Mouse (Mus musculus) layer of hippocampus, postnatal 10 days (tissue): Measurements from ENCODE around the gene Cdx2. TPM values are rescaled to one million over a fixed set of nuclear protein-coding genes. Genes with fewer than 3 reads are reported as not detected.

Source experiments
- DNase-seq, 2 experiments: peaks; one replicate each; pipeline ENCODE4 v3.0.0; 2021; ENCODE audit warnings: low spot score in 2 of 2
- total RNA-seq, 2 experiments: library from RNA; stranded (reverse); gene quantifications; 2 replicates each; pipeline ENCODE4 v1.2.3; 2021

The Cdx2 gene
- total RNA-seq, 2 experiments from 2014 or later, result not detected

GRCm38 (mm10) chr5:147293127-147293910 lies 13.8 kb downstream of the Cdx2 start:
- peak; percentile 58 to 68 for DNase-seq

DNA sequence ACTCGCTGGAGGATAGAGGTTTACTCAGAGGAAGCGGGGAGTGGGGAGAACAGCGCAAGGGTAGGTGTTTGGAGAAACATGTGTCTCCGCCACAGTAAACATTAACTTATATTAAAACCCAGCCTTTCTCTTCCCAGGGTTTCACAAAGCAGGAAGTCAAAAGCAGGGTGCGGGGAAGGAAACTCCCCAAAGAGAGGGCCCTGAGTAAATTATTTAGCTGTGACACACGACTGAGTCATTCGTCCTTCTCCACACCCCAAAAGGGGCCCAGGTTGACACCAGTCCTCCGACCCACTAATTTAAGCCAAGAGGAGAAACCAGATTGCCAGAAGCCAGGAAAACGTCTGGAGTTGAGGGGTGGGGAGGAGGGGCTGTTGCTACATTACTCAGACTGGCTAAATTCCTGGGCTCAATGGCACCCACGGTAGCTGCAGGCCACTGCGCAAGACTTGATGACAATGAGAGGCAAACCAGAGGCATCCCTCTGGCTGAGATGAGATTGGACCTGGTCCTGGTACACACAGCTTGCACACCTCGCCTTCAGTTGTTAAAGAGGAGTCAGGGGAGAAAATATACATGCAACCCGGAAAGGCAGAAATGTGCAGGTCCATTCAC lies 14.5 kb downstream of the Cdx2 start:
- DNase-seq, result no peak

- no peak for DNase-seq
These were observed 15.1 kb downstream of the Cdx2 start for GRCm38 (mm10) chr5:147291764-147292505.

GRCm38 (mm10) chr5:147284365-147284764 lies 22.7 kb downstream of the Cdx2 start:
- no peak for DNase-seq

DNA sequence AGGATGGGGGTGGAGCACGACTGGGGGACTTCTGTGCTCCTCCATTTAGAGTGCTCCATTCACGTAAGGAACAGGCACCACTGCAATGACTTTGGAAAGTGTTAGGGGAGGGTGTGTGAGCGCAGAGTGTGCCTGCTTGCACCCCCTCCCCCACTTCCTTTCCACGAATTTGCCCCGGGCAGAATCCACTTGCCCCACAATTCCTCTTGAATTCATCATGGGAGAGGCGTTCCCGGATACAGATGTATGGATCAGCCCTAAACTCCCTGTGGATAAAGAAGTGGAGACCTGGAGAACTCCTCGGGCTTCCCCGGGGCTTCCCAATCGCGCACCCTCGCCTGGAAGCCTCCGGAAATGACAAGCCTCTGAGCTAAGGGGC lies 29.5 kb downstream of the Cdx2 start:
- DNase-seq, result no peak

DNA sequence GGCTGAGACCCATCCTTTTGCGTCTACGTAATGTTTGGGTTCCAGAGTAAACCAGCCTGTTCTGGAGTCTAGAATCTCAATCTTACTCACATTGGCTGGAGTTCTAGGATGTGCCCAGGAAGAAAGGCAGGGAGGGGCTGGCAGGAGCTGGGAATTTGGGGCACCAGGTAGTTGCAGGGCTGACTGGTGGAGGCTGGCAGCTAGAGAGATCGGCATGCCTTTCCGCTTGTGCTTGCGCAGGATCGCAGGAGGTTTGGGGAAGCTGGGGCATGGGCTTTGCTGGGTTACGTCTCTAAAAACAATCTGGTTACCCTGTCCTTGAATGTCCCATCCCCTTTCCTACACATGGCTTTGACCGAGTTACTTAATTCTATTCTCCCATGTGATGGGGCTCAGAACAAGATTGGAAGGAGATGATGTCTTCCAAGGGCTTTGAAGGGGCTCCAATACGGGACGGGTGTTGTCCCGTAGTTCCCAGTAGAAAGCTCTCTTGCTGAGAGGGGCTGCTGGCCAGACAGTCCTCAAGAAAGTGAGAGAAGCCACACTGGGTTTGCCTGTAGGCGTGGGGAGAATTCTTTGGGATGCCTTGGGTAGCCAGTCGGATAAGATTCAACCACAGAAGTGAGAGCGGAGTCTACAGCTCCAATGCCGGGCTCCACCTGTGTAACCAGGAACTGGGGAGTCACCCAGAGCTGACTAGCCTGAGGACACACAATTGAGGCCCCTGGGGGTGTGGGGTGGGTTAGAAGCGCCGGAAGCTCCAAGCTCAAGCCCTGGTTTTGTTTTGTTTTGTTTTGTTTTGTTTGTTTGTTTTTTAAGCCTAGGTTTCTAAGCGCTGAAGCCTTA lies 30.1 kb downstream of the Cdx2 start:
- no peak for DNase-seq

GRCm38 (mm10) chr5:147275761-147276160 lies 31.3 kb downstream of the Cdx2 start:
- no peak for DNase-seq

DNA sequence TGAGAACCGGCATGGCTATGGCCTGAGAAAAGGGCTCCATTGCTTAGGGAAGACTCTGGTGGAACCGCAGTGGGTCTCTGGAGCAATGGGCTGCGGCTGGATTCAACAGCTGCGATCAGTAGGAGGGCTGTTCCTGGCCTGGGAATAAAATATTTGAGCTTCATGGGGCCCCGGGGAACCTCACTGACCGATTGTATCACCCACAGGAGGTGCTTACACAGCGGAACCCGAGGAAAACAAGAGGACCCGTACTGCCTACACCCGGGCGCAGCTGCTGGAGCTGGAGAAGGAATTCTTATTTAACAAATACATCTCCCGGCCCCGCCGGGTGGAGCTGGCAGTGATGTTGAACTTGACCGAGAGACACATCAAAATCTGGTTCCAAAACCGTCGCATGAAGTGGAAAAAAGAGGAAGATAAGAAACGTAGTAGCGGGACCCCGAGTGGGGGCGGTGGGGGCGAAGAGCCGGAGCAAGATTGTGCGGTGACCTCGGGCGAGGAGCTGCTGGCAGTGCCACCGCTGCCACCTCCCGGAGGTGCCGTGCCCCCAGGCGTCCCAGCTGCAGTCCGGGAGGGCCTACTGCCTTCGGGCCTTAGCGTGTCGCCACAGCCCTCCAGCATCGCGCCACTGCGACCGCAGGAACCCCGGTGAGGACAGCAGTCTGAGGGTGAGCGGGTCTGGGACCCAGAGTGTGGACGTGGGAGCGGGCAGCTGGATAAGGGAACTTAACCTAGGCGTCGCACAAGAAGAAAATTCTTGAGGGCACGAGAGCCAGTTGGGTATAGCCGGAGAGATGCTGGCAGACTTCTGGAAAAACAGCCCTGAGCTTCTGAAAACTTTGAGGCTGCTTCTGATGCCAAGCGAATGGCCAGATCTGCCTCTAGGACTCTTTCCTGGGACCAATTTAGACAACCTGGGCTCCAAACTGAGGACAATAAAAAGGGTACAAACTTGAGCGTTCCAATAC lies 32.6 kb downstream of the Cdx2 start:
- no peak for DNase-seq

DNA sequence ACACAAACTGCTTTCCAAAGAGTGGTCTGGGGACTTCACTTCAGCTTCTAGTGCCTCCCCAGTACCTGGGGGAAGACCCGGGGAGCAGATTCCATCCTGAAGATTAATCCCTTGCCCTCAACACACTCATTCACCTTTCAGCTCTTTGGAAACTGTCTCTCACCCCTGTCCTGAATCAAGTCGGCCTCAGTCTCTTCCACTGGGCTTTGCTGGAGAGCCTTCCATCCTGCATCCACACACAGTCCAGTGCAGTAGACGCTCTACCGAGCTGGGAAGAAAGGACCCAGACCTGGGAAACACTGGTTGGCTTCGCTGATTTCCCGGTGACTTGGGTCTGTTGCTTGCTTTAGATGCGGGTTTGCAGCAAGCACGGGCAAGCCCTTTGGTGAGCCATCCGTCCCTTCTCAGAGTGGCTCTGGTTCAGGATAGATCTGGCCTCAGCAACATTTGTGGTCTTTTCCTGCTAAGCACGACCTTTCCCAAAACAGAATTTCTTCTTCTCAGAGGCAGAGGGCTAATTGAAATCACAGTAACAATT lies 34.2 kb downstream of the Cdx2 start:
- DNase-seq, result no peak

DNA sequence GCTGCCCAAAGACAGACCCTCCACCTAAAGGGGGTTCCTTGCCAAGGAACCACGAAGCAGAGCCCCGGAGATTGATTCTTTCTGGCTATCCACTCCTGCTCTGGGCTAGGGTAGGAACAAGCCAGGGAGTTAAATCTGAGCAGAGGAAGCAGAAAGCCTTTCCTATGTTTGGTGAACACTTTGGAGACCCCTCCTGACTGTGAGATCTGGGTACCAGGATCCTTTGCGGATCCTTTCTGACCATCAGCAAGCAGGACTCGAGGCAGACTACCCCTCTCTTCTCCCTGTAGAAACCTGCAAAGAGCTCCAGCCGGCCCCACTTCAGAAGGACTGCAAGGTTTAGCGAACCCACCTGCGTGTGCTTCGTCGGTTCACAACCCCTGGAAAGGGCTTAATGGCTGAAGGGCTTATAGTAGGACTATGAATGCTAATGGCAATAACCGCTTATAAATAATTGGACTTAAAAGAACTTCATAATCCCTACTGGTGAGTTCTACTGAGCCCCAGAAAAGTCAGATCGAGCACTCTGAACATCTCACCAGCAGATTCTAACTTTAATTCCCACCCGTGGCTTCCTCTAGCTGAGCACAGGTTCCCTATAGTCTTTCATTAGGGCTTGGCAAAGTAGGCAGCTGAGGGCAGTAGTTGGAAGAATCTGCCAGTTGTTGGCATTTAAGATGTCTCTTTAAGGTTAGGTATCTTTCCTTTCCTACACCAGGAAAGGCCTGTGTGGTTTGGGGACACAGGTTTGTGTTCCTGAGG lies 34.8 kb downstream of the Cdx2 start:
- DNase-seq, result no peak

- DNase-seq, result no peak
These were observed 36.1 kb downstream of the Cdx2 start for GRCm38 (mm10) chr5:147270673-147271655.

- DNase-seq, result no peak
These were observed 37.0 kb downstream of the Cdx2 start, which contains the start of gene Pdx1 for GRCm38 (mm10) chr5:147269926-147270672. Pdx1 (plus strand) TSS chr5:147269959.

DNA sequence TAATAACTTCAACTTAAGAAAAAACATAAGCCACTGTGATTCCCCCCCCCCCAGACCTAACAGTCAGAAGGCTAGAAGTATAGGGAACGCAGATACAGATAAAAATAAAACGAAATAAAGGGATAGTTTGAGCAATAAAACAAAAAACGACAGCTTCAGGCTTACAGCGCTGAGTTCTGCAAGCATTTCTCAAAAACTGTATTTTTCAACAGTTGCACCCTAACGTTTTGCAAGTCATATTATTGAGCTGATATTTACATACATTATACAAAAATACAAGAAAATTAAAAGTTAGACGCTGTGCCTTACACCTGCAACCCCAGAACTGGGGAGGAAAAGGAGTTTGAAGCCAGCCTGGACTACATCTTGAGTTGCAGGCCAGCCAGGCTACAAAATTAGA lies 37.7 kb downstream of the Cdx2 start:
- no peak for DNase-seq

- no peak for DNase-seq
These were observed 38.3 kb downstream of the Cdx2 start for GRCm38 (mm10) chr5:147268728-147269127.

DNA sequence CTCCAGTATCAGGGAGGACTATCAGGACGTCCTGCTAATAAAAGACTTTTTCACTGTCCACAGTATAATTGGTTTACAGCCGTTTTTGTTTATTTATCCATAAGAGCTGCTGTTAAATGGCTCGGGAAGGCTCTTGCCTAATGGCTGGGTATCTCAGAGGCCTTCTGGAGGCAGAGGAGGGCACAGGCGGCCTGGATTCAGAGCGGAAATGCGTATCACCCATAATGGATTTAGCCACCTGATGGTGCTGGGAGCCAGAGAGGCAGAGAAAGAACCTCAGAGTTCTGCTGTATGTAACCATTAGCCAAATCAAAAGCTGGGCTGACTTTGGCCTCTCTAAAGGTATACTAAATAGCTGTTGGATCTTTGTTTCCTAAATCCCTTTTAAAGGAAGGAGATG lies 39.6 kb downstream of the Cdx2 start:
- no peak for DNase-seq

- DNase-seq, result no peak
These were observed 43.1 kb downstream of the Cdx2 start for GRCm38 (mm10) chr5:147263945-147264344.

DNA sequence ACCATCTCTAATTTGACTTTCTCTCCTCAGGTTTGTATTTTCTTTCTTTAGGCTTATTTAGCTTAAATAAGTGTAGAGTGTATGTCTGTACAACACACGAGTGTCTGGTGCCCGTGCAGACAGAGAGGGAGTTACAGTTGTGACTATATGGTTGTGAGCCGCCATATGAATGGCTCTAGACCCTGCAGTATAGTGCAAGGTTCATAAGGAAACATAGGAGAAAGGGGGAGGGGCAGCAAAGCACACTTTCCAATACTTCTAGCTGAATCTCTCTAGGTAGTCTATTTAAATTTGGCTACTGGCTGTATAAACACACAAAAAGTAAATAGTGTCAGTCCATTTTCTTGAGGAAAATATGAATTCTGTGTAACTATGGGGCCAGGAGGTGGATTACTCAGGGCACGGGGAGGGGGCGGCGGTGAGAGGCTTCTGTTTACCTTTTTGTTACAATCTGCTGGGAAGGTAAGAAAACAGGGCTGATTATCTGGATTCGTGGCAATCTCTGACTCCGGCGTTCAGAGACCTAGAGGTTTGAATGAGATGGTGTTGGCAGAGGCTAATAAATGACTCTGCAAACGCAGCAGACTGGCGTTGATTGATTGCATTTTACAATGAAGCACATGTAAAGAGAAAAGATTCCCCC lies 45.0 kb downstream of the Cdx2 start:
- no peak for DNase-seq
